Mouse (Mus musculus): ENCODE results near the gene Mtcl1.

GRCm38 (mm10) chr17:66379308-66379707 is 70.2 kb downstream of the Mtcl1 start:
- TF ChIP-seq CTCF (IDR thresholded peaks at IDR 0.05; ENCODE audit: low read depth) (no peak), EP300 (optimal IDR thresholded peaks at IDR 0.05) (no peak)

Measured in stomach, postnatal 0 days (tissue).